Mouse (Mus musculus) adrenal gland (tissue): ENCODE measurements around the gene Ggn.
"Not testable (repeated sequence)": the region's sequence is repeated elsewhere in the genome, so short reads cannot be mapped to it uniquely, and the experiment has no call there.

ENCODE experiments used
- intact Hi-C: fragments of 180-260 bp; cut with DNase I; formaldehyde crosslinking; loops from one replicate; pipeline ENCODE4 v1.15.1; 2025

The Ggn gene

GRCm38 (mm10) chr7:29158264-29158663, 11.7 kb upstream of the Ggn start:
- intact Hi-C loops, result no loop called here

- intact Hi-C loops, result no loop called here
Measured at GRCm38 (mm10) chr7:29162294-29162693, 7.7 kb upstream of the Ggn start.

- intact Hi-C loops, result no loop called here
Measured at GRCm38 (mm10) chr7:29162750-29163525, 7.1 kb upstream of the Ggn start.

GRCm38 (mm10) chr7:29167656-29168055, 2.4 kb upstream of the Ggn start:
- intact Hi-C loops, result loop anchor here (5.0 kb wide), 1 partner anchor 40 kb away; the partner anchor contains the start of gene Ryr1

- intact Hi-C loops, result loop anchor here (5.0 kb wide), 1 partner anchor 41 kb away; the partner anchor contains the start of gene Ryr1
Measured at GRCm38 (mm10) chr7:29168121-29168695, 1.8 kb upstream of the Ggn start.

- intact Hi-C loops, result loop anchor here (5.0 kb wide), 1 partner anchor 42 kb away; the partner anchor contains the start of gene Ryr1
Measured at GRCm38 (mm10) chr7:29168791-29169230, 1.2 kb upstream of the Ggn start.

GRCm38 (mm10) chr7:29169231-29170065, 562 bp upstream of the Ggn start:
- intact Hi-C loops, result loop anchor here (5.0 kb wide), 1 partner anchor 42 kb away; the partner anchor contains the start of gene Ryr1

- intact Hi-C loops, result no loop called here
Measured at GRCm38 (mm10) chr7:29170755-29171561, 948 bp downstream of the Ggn start.

- intact Hi-C loops, result no loop called here
Measured at GRCm38 (mm10) chr7:29171562-29172097, 1.6 kb downstream of the Ggn start.

- intact Hi-C loops, result no loop called here
Measured at GRCm38 (mm10) chr7:29172390-29173016, 2.5 kb downstream of the Ggn start.

GRCm38 (mm10) chr7:29178106-29178505, 8.1 kb downstream of the Ggn start:
- intact Hi-C loops, result no loop called here

GRCm38 (mm10) chr7:29179323-29179722, 9.3 kb downstream of the Ggn start:
- intact Hi-C loops, result no loop called here

GRCm38 (mm10) chr7:29180077-29180853, 10.3 kb downstream of the Ggn start, which contains the start of gene Psmd8:
Gene Psmd8, minus strand, starts transcription at chr7:29180701.
- intact Hi-C loops, result loop anchor here (5.0 kb wide), 2 partner anchors 67 to 117 kb away; partner anchors contain the start of gene 2200002D01Rik

GRCm38 (mm10) chr7:29180854-29181236, 10.8 kb downstream of the Ggn start:
- intact Hi-C loops, result loop anchor here (5.0 kb wide), 2 partner anchors 66 to 116 kb away; partner anchors contain the start of gene 2200002D01Rik

GRCm38 (mm10) chr7:29181323-29181722, 11.3 kb downstream of the Ggn start:
- intact Hi-C loops, result loop anchor here (5.0 kb wide), 2 partner anchors 66 to 116 kb away; partner anchors contain the start of gene 2200002D01Rik

- intact Hi-C loops, result loop anchor here (10.0 kb wide), 1 partner anchor 521 kb away; no protein-coding TSS in a partner anchor
Measured at GRCm38 (mm10) chr7:29194230-29194629, 24.2 kb downstream of the Ggn start.

GRCm38 (mm10) chr7:29202577-29202976, 32.6 kb downstream of the Ggn start:
- intact Hi-C loops, result no loop called here

- intact Hi-C loops, result not testable (repeated sequence)
Measured at GRCm38 (mm10) chr7:29211013-29211412, 41.0 kb downstream of the Ggn start.
